Mouse (Mus musculus) MEL (cell line): ENCODE results near the gene Cspg4. TPM values are rescaled to one million over a fixed set of nuclear protein-coding genes. Genes with fewer than 3 reads are reported as not detected.

ENCODE experiments used
- DNase-seq: peaks from one replicate; pipeline ENCODE4 v3.0.0; 2011; ENCODE audit warnings: low read depth, low spot score
- H3K27ac ChIP-seq: 2 replicates; pipeline ENCODE4 v1.5.1; 2012; ENCODE audit warnings: low read depth, mild to moderate bottlenecking, control low read depth, low read length, moderate library complexity; ENCODE audit not compliant: control insufficient read depth
- H3K27me3 ChIP-seq, 2 experiments: fragments of 150-350 bp in 1 of 2; sonication (generic) in 1 of 2; 2 replicates each; pipeline ENCODE4 v1.6.1; 2012; ENCODE audit warnings: low read length in 2 of 2, mild to moderate bottlenecking in 2 of 2, improper control_type of control experiment in 1 of 2, moderate library complexity in 1 of 2; ENCODE audit not compliant: insufficient read depth in 2 of 2, control insufficient read depth in 1 of 2
- H3K36me3 ChIP-seq, 2 experiments: 2 replicates each; pipeline ENCODE4 v1.6.1; 2012 to 2014; ENCODE audit warnings: low read length in 2 of 2, improper control_type of control experiment in 1 of 2, inconsistent platforms in 1 of 2, mild to moderate bottlenecking in 1 of 2; ENCODE audit not compliant: insufficient read depth in 2 of 2, control insufficient read depth in 1 of 2
- H3K4me1 ChIP-seq, 2 experiments: fragments of 150-350 bp in 1 of 2; sonication (generic) in 1 of 2; 2 replicates each; pipeline ENCODE4 v1.6.1; 2012; ENCODE audit warnings: low read length in 2 of 2, improper control_type of control experiment in 1 of 2, mild to moderate bottlenecking in 1 of 2; ENCODE audit not compliant: insufficient read depth in 2 of 2, control insufficient read depth in 1 of 2
- H3K4me3 ChIP-seq, 2 experiments: fragments of 150-350 bp in 1 of 2; sonication (generic) in 1 of 2; 2 replicates each; pipeline ENCODE4 v1.5.1; 2012; ENCODE audit warnings: low read depth in 2 of 2, low read length in 2 of 2, mild to moderate bottlenecking in 2 of 2, moderate library complexity in 2 of 2, control low read depth in 1 of 2, improper control_type of control experiment in 1 of 2; ENCODE audit not compliant: control insufficient read depth in 1 of 2, insufficient read depth in 1 of 2
- H3K79me2 ChIP-seq: 2 replicates; pipeline ENCODE4 v1.6.1; 2012; ENCODE audit warnings: mild to moderate bottlenecking, low read length, moderate library complexity; ENCODE audit not compliant: control insufficient read depth, poor library complexity, insufficient read depth
- H3K9ac ChIP-seq: 2 replicates; pipeline ENCODE4 v1.6.1; 2012; ENCODE audit warnings: low read depth, mild to moderate bottlenecking, control low read depth, low read length, moderate library complexity; ENCODE audit not compliant: control insufficient read depth, poor library complexity, severe bottlenecking
- H3K9me3 ChIP-seq: fragments of 150-350 bp; sonication (generic); replicated peaks from 2 replicates; pipeline ENCODE4 v1.6.1; 2012; ENCODE audit warnings: mild to moderate bottlenecking, low read length, improper control_type of control experiment, moderate library complexity; ENCODE audit not compliant: insufficient read depth
- BHLHE40 ChIP-seq: IDR thresholded peaks from 2 replicates; pipeline ENCODE4 v1.6.1; 2012; ENCODE audit warnings: low read depth, mild to moderate bottlenecking, inconsistent platforms, low read length, improper control_type of control experiment, borderline replicate concordance
- ELF1 ChIP-seq: IDR thresholded peaks from 2 replicates; pipeline ENCODE4 v1.6.1; 2014; ENCODE audit warnings: low read depth, mild to moderate bottlenecking, inconsistent platforms, low read length, improper control_type of control experiment, moderate library complexity
- EP300 ChIP-seq, 2 experiments: IDR thresholded peaks; 2 replicates each; pipeline ENCODE4 v1.6.1; 2011; ENCODE audit warnings: improper control_type of control experiment in 2 of 2, low read length in 2 of 2, low read depth in 1 of 2, mild to moderate bottlenecking in 1 of 2
- HCFC1 ChIP-seq: IDR thresholded peaks from 2 replicates; pipeline ENCODE4 v1.6.1; 2012; ENCODE audit warnings: low read depth, mild to moderate bottlenecking, inconsistent platforms, low read length, improper control_type of control experiment, moderate library complexity
- JUND ChIP-seq: IDR thresholded peaks from 2 replicates; pipeline ENCODE4 v1.6.1; 2011; ENCODE audit warnings: low read depth, mild to moderate bottlenecking, improper control_type of control experiment, low read length
- MAX ChIP-seq: IDR thresholded peaks from 2 replicates; pipeline ENCODE4 v1.6.1; 2011; ENCODE audit warnings: low read length, improper control_type of control experiment
- MAZ ChIP-seq: IDR thresholded peaks from 2 replicates; pipeline ENCODE4 v1.6.1; 2012; ENCODE audit warnings: low read depth, mild to moderate bottlenecking, inconsistent platforms, low read length, improper control_type of control experiment
- MEF2A ChIP-seq: IDR thresholded peaks from 2 replicates; pipeline ENCODE4 v1.6.1; 2014; ENCODE audit warnings: low read depth, mild to moderate bottlenecking, inconsistent platforms, low read length, improper control_type of control experiment; ENCODE audit not compliant: poor library complexity, insufficient replicate concordance, severe bottlenecking; ENCODE audit errors: extremely low read depth
- MXI1 ChIP-seq: IDR thresholded peaks from 2 replicates; pipeline ENCODE4 v1.6.1; 2011; ENCODE audit warnings: mild to moderate bottlenecking, low read depth, low read length, improper control_type of control experiment
- MYB ChIP-seq: IDR thresholded peaks from 2 replicates; pipeline ENCODE4 v1.6.1; 2011; ENCODE audit warnings: mild to moderate bottlenecking, low read depth, low read length, improper control_type of control experiment
- NELFE ChIP-seq: IDR thresholded peaks from 2 replicates; pipeline ENCODE4 v1.6.1; 2011; ENCODE audit warnings: low read depth, low read length, improper control_type of control experiment
- NRF1 ChIP-seq: IDR thresholded peaks from 2 replicates; pipeline ENCODE4 v1.6.1; 2014; ENCODE audit warnings: low read depth, mild to moderate bottlenecking, inconsistent platforms, low read length, improper control_type of control experiment, moderate library complexity; ENCODE audit not compliant: poor library complexity, insufficient read depth, severe bottlenecking
- POLR2A ChIP-seq, 2 experiments: IDR thresholded peaks; 2 replicates each; pipeline ENCODE4 v1.6.1; 2011 to 2012; ENCODE audit warnings: low read length in 2 of 2, mild to moderate bottlenecking in 2 of 2, control low read depth in 1 of 2, improper control_type of control experiment in 1 of 2, low read depth in 1 of 2, moderate library complexity in 1 of 2; ENCODE audit not compliant: control insufficient read depth in 1 of 2, insufficient read depth in 1 of 2, poor library complexity in 1 of 2
- POLR2AphosphoS2 ChIP-seq: IDR thresholded peaks from 2 replicates; pipeline ENCODE4 v1.6.1; 2011; ENCODE audit warnings: low read length, improper control_type of control experiment
- POLR2AphosphoS5 ChIP-seq: IDR thresholded peaks from 2 replicates; pipeline ENCODE4 v1.6.1; 2012; ENCODE audit warnings: low read depth, borderline replicate concordance, mild to moderate bottlenecking, inconsistent platforms, low read length, moderate library complexity, mixed read lengths
- RCOR1 ChIP-seq: IDR thresholded peaks from 2 replicates; pipeline ENCODE4 v1.6.1; 2012; ENCODE audit warnings: low read depth, mild to moderate bottlenecking, inconsistent platforms, low read length, improper control_type of control experiment
- SMC3 ChIP-seq: IDR thresholded peaks from 2 replicates; pipeline ENCODE4 v1.6.1; 2011; ENCODE audit warnings: low read depth, low read length, improper control_type of control experiment
- TBP ChIP-seq: IDR thresholded peaks from 2 replicates; pipeline ENCODE4 v1.8.0; 2011; ENCODE audit warnings: low read depth, low read length, improper control_type of control experiment
- TCF12 ChIP-seq: IDR thresholded peaks from 2 replicates; pipeline ENCODE4 v1.6.1; 2014; ENCODE audit warnings: low read depth, mild to moderate bottlenecking, inconsistent platforms, low read length, improper control_type of control experiment, moderate library complexity
- UBTF ChIP-seq: IDR thresholded peaks from 2 replicates; pipeline ENCODE4 v1.6.1; 2012; ENCODE audit warnings: low read depth, mild to moderate bottlenecking, inconsistent platforms, low read length, improper control_type of control experiment, moderate library complexity, borderline replicate concordance; ENCODE audit not compliant: insufficient read depth
- ZC3H11A ChIP-seq: IDR thresholded peaks from 2 replicates; pipeline ENCODE4 v1.6.1; 2012; ENCODE audit warnings: low read depth, mild to moderate bottlenecking, inconsistent platforms, low read length, improper control_type of control experiment
- ZKSCAN1 ChIP-seq: IDR thresholded peaks from 2 replicates; pipeline ENCODE4 v1.6.1; 2012; ENCODE audit warnings: low read depth, mild to moderate bottlenecking, inconsistent platforms, low read length, improper control_type of control experiment, moderate library complexity
- polyA plus RNA-seq, 2 experiments: library from polyadenylated mRNA; stranded (reverse) in 1 of 2; unstranded in 1 of 2; fragments of >175 nt in 1 of 2; fragments of >200 nt in 1 of 2; gene quantifications; 2 replicates each; pipeline versions ENCODE4 v1.2.1 to v1.2.4; 2012; ENCODE audit warnings: low replicate concordance in 2 of 2, low read depth in 1 of 2; ENCODE audit not compliant: insufficient read length in 2 of 2, insufficient read depth in 1 of 2, missing spikeins in 1 of 2
- total RNA-seq: library from RNA; depleted of rRNA; stranded (reverse); fragments of 300-350 nt; gene quantifications from 2 replicates; pipeline ENCODE4 v1.2.3, GENCODE M21; 2012

The Cspg4 gene
- total and polyA plus RNA-seq, 3 experiments, result 0.15 to 0.23 TPM; not detected in 1

- TF ChIP-seq JUND (no peak), MEF2A (no peak), POLR2AphosphoS2 (no peak), MAZ (no peak)
- TF ChIP-seq, all 39 proteins: peak for 0
Measured at GRCm38 (mm10) chr9:56917131-56917530, 52.3 kb downstream of the Cspg4 start (continued).

GRCm38 (mm10) chr9:56918466-56918865 is 53.6 kb downstream of the Cspg4 start:
- no peaks in the 10 kb centered on the region for H3K9me3 ChIP-seq
- H3K9ac ChIP-seq, result no peak overlapping the region
- no peaks in the 10 kb centered on the region for H3K36me3 ChIP-seq

GRCm38 (mm10) chr9:56922746-56923145 is 57.9 kb downstream of the Cspg4 start:
- no peaks in the 10 kb centered on the region for H3K9me3 ChIP-seq
- H3K27me3 ChIP-seq, result no peaks in the 10 kb centered on the region
- H3K27ac ChIP-seq, result no peak overlapping the region
- no peak overlapping the region for H3K4me3 ChIP-seq
- no peak for TF ChIP-seq NRF1
- no peak for TF ChIP-seq ZC3H11A
- no peak for TF ChIP-seq MXI1
- no peak for TF ChIP-seq ELF1
- TF ChIP-seq MAX, result no peak
- no peak for TF ChIP-seq MEF2A
- TF ChIP-seq TBP, result no peak
- peaks cover 5 to 30% of the 10 kb centered on the region in 2 experiments; a peak in 3 of 4 replicates for H3K4me1 ChIP-seq
- no peak for DNase-seq
- peaks cover 0 to 8% of the 10 kb centered on the region in 2 experiments; a peak in 2 of 4 replicates for H3K36me3 ChIP-seq
- no peak overlapping the region for H3K9ac ChIP-seq
- H3K79me2 ChIP-seq, result no peaks in the 10 kb centered on the region; the same call in 1 of the 2 replicates

More at GRCm38 (mm10) chr9:56918466-56918865, 53.6 kb downstream of the Cspg4 start:
- no peak overlapping the region for H3K4me3 ChIP-seq
- no peaks in the 10 kb centered on the region for H3K27me3 ChIP-seq
- H3K79me2 ChIP-seq, result no peaks in the 10 kb centered on the region
- H3K4me1 ChIP-seq, result peaks cover 0 to 2% of the 10 kb centered on the region in 2 experiments; a peak in 1 of 4 replicates
- TF ChIP-seq HCFC1, result no peak
- no peak for TF ChIP-seq SMC3
- no peak for TF ChIP-seq NELFE
- no peak for TF ChIP-seq NRF1
- no peak for TF ChIP-seq BHLHE40
- TF ChIP-seq POLR2AphosphoS5, result no peak
- no peak for TF ChIP-seq TCF12
- TF ChIP-seq POLR2A (IDR thresholded peaks at IDR 0.05; ENCODE audit: control insufficient read depth in 1 of 2, insufficient read depth in 1 of 2, low read depth in 1 of 2, low read length in 2 of 2, poor library complexity in 1 of 2), result no peak
- TF ChIP-seq ZKSCAN1, result no peak
- TF ChIP-seq POLR2AphosphoS2, result no peak
- no peak for TF ChIP-seq UBTF
- no peak for TF ChIP-seq EP300 (IDR thresholded peaks at IDR 0.05; ENCODE audit: low read depth in 1 of 2, low read length in 2 of 2)
- TF ChIP-seq JUND, result no peak
- no peak for TF ChIP-seq RCOR1
- TF ChIP-seq MYB, result no peak
- DNase-seq, result no peak
- no peak overlapping the region for H3K27ac ChIP-seq
